20 mouse cellular contexts compared by ENCODE assay signal in the genomic region with DNA sequence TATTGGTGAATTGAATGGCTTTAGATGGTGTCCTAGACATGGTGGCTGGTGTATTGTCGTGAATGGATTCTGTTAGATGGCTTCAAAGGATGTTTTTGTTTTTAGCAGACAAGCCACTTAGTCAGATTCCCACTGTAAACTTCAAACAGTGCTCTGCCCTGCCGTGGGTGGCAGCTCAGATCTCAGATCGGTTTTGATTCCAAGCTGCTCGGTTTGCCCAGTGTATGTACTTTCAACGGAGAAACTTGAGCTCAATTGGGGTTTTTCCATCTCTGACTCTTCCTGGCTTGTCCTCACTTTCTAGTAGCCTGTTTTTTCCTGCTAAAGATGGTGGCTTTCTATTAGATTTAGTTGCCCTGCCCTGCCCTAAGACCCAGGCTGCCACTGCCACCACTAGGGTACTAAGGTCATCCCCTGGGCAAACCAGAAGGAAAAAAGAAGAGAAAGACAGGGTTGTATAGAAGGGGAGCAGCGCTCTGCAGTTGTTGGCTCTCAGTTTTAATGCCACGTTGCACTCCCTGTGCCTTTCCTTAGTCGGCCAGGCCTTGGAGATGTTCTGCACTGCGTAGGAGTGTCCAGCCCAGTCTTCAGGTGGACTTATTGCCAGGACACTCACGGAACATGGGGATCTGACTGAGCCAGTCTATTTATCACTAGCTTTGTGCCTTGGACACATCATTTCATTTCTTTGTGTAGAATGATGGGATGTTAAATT.
"Had no signal": no experiment of that assay in that cellular context is flagged by ENCODE, and none has a peak within 500 bp of the region (broad histone marks: within the 10 kb centered on the region; RNA-seq: fewer than 3 reads in every experiment).

No protein-coding gene starts in this region.

- H3K27ac ChIP-seq: limb, embryonic 10.5 days; limb, embryonic 13.5 days; liver, embryonic 12.5 days; liver, embryonic 15.5 days; lung, embryonic 15.5 days; midbrain, embryonic 10.5 days; midbrain, embryonic 13.5 days; stomach, postnatal 0 days had no signal

- H3K9ac ChIP-seq: limb, embryonic 13.5 days; liver, embryonic 12.5 days; liver, embryonic 15.5 days; lung, embryonic 15.5 days; midbrain, embryonic 13.5 days had no signal

- H3K4me3 ChIP-seq: limb, embryonic 10.5 days; limb, embryonic 13.5 days; liver, embryonic 12.5 days; liver, embryonic 15.5 days; lung, embryonic 15.5 days; megakaryocyte, embryonic 14.5 days; midbrain, embryonic 10.5 days; midbrain, embryonic 13.5 days; myocyte had no signal

- H3K27me3 ChIP-seq: limb, embryonic 13.5 days; liver, embryonic 12.5 days; liver, embryonic 15.5 days; lung, embryonic 15.5 days; megakaryocyte, embryonic 14.5 days; midbrain, embryonic 13.5 days had no signal

- H3K9me3 ChIP-seq: limb, embryonic 10.5 days; limb, embryonic 13.5 days; liver, embryonic 12.5 days; liver, embryonic 15.5 days; lung, embryonic 15.5 days; megakaryocyte, embryonic 14.5 days; midbrain, embryonic 10.5 days; midbrain, embryonic 13.5 days had no signal

- H3K36me3 ChIP-seq: lung, embryonic 15.5 days had no signal

- DNase-seq: kidney, adult 9 months; kidney, postnatal 14 days; kidney, postnatal 4 days; liver; lung, adult 18-20 months; lung, postnatal 10 days; lung, postnatal 36 days; thymus, adult 2 months; thymus, postnatal 14 days; thymus, postnatal 4 days had no signal

- H3K4me1 ChIP-seq: lung, embryonic 15.5 days had no signal
